Mouse (Mus musculus) large intestine, adult 2 months (tissue): ENCODE results near the gene Sergef. TPM values are rescaled to one million over a fixed set of nuclear protein-coding genes. Genes with fewer than 3 reads are reported as not detected.
A peak's percentile ranks its signal among the peaks of the same experiment; 100 is the strongest.
"Not testable (repeated sequence)": the region's sequence is repeated elsewhere in the genome, so short reads cannot be mapped to it uniquely, and the experiment has no call there.

Experiments
- DNase-seq: peaks from one replicate; pipeline ENCODE4 v3.0.0-alpha.2; 2012; ENCODE audit warnings: low read depth, low spot score
- WGBS: fragments of 180-500 bp; shearing (Covaris S2); methylation state at CpG from one replicate; pipeline ENCODE4 v1.1.7; 2018; 5-methylcytosine and 5-hydroxymethylcytosine counted together
- polyA plus RNA-seq: library from polyadenylated mRNA; depleted of rRNA; stranded (reverse); fragments of >200 nt; gene quantifications from 2 replicates; pipeline ENCODE4 v1.2.3, GENCODE M21; 2012; rRNA removed

Gene Sergef
- polyA plus RNA-seq, result 8.1 and 9.0 TPM in 2 replicates

GRCm38 (mm10) chr7:46639692-46640031, at the start of gene Sergef:
Gene Sergef (minus strand): TSS chr7:46639807.
- WGBS, result 1% methylated on average over 30 of the region's 30 CpGs
- DNase-seq, result peak; percentile 48

- no peak for DNase-seq
- 77% methylated on average over 5 of the region's 5 CpGs for WGBS
These were observed 47.2 kb upstream of the Sergef start for GRCm38 (mm10) chr7:46686827-46687226.

GRCm38 (mm10) chr7:46680732-46681131, 41.1 kb upstream of the Sergef start:
- no peak for DNase-seq

GRCm38 (mm10) chr7:46679044-46679443, 39.4 kb upstream of the Sergef start:
- not testable (repeated sequence) for DNase-seq
- WGBS, result 75% methylated on average over 7 of the region's 7 CpGs

- DNase-seq, result no peak
- WGBS, result 29% methylated on average over 3 of the region's 3 CpGs
These were observed 38.8 kb upstream of the Sergef start for GRCm38 (mm10) chr7:46678417-46678816.

- WGBS, result 38% methylated on average over 5 of the region's 5 CpGs
- DNase-seq, result no peak
These were observed 37.3 kb upstream of the Sergef start for GRCm38 (mm10) chr7:46676808-46677360.

- DNase-seq, result no peak
- WGBS, result 83% methylated on average over 8 of the region's 8 CpGs
These were observed 36.3 kb upstream of the Sergef start for GRCm38 (mm10) chr7:46675886-46676285.

GRCm38 (mm10) chr7:46675061-46675460, 35.5 kb upstream of the Sergef start:
- WGBS, result 87% methylated on average over 7 of the region's 7 CpGs
- DNase-seq, result no peak

GRCm38 (mm10) chr7:46672160-46672672, 32.6 kb upstream of the Sergef start, which contains the start of gene Tph1:
Gene Tph1 (minus strand): TSS chr7:46672537.
- no peak for DNase-seq
- WGBS, result 25% methylated on average over 10 of the region's 10 CpGs

- 3% methylated on average over 21 of the region's 21 CpGs for WGBS
- DNase-seq, result no peak
These were observed 27.6 kb upstream of the Sergef start for GRCm38 (mm10) chr7:46667256-46667655.

- DNase-seq, result no peak
- 32% methylated on average over 9 of the region's 9 CpGs for WGBS
These were observed 25.6 kb upstream of the Sergef start for GRCm38 (mm10) chr7:46665236-46665635.

- DNase-seq, result no peak
- WGBS, result 28% methylated on average over 18 of the region's 18 CpGs
These were observed 22.0 kb upstream of the Sergef start for GRCm38 (mm10) chr7:46661591-46662090.

- WGBS, result 56% methylated on average over 2 of the region's 2 CpGs
- no peak for DNase-seq
These were observed 12.7 kb upstream of the Sergef start for GRCm38 (mm10) chr7:46652279-46652678.

GRCm38 (mm10) chr7:46650231-46650630, 10.6 kb upstream of the Sergef start:
- 44% methylated on average over 5 of the region's 5 CpGs for WGBS
- not testable (repeated sequence) for DNase-seq

- WGBS, result 73% methylated on average over 4 of the region's 4 CpGs
- DNase-seq, result no peak
These were observed 9.0 kb upstream of the Sergef start for GRCm38 (mm10) chr7:46648431-46649140.

- WGBS, result 87% methylated on average over 1 of the region's 1 CpGs
- DNase-seq, result no peak
These were observed 3.6 kb upstream of the Sergef start for GRCm38 (mm10) chr7:46643172-46643571.

- no peak for DNase-seq
- WGBS, result 16% methylated on average over 17 of the region's 17 CpGs
These were observed 455 bp upstream of the Sergef start for GRCm38 (mm10) chr7:46640062-46640461.

GRCm38 (mm10) chr7:46638889-46639691, 517 bp downstream of the Sergef start:
- WGBS, result 12% methylated on average over 32 of the region's 32 CpGs
- DNase-seq, result no peak

- WGBS, result 78% methylated on average over 8 of the region's 8 CpGs
- DNase-seq, result no peak
These were observed 11.1 kb downstream of the Sergef start for GRCm38 (mm10) chr7:46628375-46628975.

GRCm38 (mm10) chr7:46623979-46624378, 15.6 kb downstream of the Sergef start:
- no peak for DNase-seq
- WGBS, result 70% methylated on average over 2 of the region's 3 CpGs
